Mouse (Mus musculus) thymus, postnatal 4 days (tissue): Measurements from ENCODE around the gene Vpreb3.
"Not testable (repeated sequence)": the region's sequence is repeated elsewhere in the genome, so short reads cannot be mapped to it uniquely, and the experiment has no call there.

Source experiments
- DNase-seq: peaks from one replicate; pipeline ENCODE4 v3.0.0; 2021

Gene Vpreb3

DNA sequence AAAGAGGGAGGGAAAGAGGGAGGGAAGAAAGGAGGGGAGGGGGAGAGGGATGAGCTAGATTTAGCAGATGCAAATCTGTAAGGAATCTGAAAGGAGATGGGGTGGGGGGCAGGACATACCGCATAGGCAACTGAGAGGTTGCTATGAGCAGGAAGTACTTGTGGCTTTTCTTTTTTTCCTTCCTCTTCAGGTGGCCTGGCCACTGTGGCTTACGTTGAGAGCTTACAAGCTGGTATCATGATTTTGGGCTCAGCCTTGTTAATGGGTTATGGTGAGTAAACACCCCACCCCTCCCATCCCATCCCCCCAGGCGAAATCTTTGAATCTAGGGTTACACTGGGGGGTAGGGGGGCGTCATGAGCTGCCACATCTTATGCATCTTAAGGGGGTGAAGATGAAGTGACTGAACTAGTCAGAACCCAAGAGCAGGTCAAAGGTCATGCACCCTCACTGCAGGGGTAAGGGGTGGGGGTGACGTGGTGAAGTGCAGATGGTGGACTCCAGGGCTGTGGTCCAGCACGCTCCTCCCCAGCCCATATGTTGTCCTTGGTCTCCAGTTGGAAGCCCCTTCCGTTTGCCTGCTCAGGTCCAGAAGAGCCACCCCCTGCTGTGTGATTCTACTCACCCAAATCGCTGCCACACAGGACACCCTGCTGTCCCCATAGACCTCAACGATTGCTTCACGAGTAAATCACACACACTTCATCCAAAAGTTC is 35.4 kb downstream of the Vpreb3 start:
- DNase-seq, result no peak

GRCm38 (mm10) chr10:75978835-75979157 is 35.9 kb downstream of the Vpreb3 start:
- no peak for DNase-seq

GRCm38 (mm10) chr10:75979432-75979831 is 36.6 kb downstream of the Vpreb3 start:
- DNase-seq, result no peak

- DNase-seq, result no peak
These were observed 47.7 kb downstream of the Vpreb3 start for GRCm38 (mm10) chr10:75990430-75991042.

GRCm38 (mm10) chr10:75993616-75994240 is 50.9 kb downstream of the Vpreb3 start:
- DNase-seq, result no peak

DNA sequence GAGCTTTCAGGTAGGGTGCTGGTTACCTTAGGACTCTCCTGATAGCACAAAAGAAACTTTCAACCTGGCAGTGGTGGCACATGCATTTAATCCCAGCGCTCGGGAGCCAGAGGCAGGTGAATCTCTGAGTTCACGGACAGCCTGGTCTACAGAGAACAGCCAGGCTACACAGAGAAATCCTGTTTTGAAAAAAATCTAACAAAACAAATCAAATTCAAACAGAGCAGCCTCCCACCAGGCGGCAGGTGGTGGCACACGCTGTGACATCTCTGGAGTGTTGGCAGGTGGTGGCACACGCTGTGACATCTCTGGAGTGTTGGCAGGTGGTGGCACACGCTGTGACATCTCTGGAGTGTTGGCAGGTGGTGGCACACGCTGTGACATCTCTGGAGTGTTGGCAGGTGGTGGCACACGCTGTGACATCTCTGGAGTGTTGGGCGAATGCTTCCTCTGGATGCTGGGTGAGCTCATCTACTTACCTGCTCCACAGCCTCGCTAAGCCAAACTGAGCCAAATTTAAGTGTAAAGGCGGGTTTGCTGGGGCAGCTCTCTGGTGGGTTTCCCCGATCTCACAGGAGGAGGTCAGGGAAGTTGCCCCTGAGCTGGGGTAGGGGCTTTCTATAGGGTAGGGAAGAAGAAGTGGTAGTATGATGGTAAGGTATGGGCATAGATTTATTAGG is 51.8 kb downstream of the Vpreb3 start:
- not testable (repeated sequence) for DNase-seq

GRCm38 (mm10) chr10:75995463-75995862 is 52.6 kb downstream of the Vpreb3 start:
- DNase-seq, result no peak

GRCm38 (mm10) chr10:75996315-75996714 is 53.5 kb downstream of the Vpreb3 start:
- DNase-seq, result no peak
